Mouse (Mus musculus): Measurements from ENCODE around the gene Gpr22. TPM values are rescaled to one million over a fixed set of nuclear protein-coding genes. Genes with fewer than 3 reads are reported as not detected.

The Gpr22 gene
- polyA plus RNA-seq, 1 experiment from 2014 or later = 1.00 TPM

GRCm38 (mm10) chr12:31665999-31666398, 47.7 kb downstream of the Gpr22 start:
- ATAC-seq (ENCODE audit: insufficient number of reproducible peaks, insufficient read depth, low FRiP score, low TSS enrichment, low read depth) = no peak
- no peak overlapping the region for H3K4me2 ChIP-seq
- H3K27me3 ChIP-seq = no peaks in the 10 kb centered on the region
- WGBS = 54% methylated on average over 6 of the region's 6 CpGs
- no peak overlapping the region for H3K4me3 ChIP-seq
- H3K27ac ChIP-seq = no peak overlapping the region
- H3K9ac ChIP-seq = no peak overlapping the region
- H3K36me3 ChIP-seq = peaks cover 56% of the 10 kb centered on the region
- no peaks in the 10 kb centered on the region for H3K4me1 ChIP-seq
- H3K9me3 ChIP-seq = no peaks in the 10 kb centered on the region

Other genes starting within 250 kb of the Gpr22 start
- gene Cbll1, start 214.3 kb downstream of the Gpr22 start, polyA plus RNA-seq (2015; fragmentation: Nextera tagmentation; extraction: Ambion mirVana) = 15.1 and 16.5 TPM in 2 replicates
- gene Slc26a4, start 154.0 kb downstream of the Gpr22 start, polyA plus RNA-seq (2015; fragmentation: Nextera tagmentation; extraction: Ambion mirVana) = not detected in 2 replicates
- gene Bcap29, start 79.3 kb downstream of the Gpr22 start, polyA plus RNA-seq (2015; fragmentation: Nextera tagmentation; extraction: Ambion mirVana) = 31.8 and 32.7 TPM in 2 replicates
- 14.7 and 15.8 TPM in 2 replicates for gene Dus4l, start 59.1 kb downstream of the Gpr22 start, polyA plus RNA-seq (2015; fragmentation: Nextera tagmentation; extraction: Ambion mirVana)
- 38.7 and 41.2 TPM in 2 replicates for gene Cog5, start 59.1 kb downstream of the Gpr22 start, polyA plus RNA-seq (2015; fragmentation: Nextera tagmentation; extraction: Ambion mirVana)
- gene Hbp1, start 236.6 kb upstream of the Gpr22 start, polyA plus RNA-seq (2015; fragmentation: Nextera tagmentation; extraction: Ambion mirVana) = 124 and 131 TPM in 2 replicates

All from embryonic facial prominence, embryonic 13.5 days (tissue).